In the genomic region with DNA sequence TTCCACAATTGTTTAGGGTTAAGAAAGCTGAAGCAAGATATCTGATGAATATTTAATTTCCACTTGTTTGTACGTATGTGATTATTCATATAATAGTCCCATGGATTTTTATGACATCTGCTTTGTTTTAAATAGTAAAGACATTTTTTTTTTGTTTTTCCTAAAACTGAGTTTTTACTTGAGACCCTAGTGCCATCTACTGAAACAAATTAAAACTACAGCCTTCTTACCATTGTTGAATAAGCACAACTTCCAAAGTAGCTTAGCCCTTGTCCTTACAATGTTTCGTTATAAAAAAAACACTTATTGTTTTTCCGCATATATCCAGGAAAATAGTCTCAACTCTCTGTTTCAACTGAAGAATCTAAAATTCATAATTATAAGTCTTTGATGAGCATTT, we compare ENCODE assay signal across 11 mouse cellular contexts.
DNase-seq lines count a peak whose midpoint lies in the region; ATAC-seq and TF ChIP-seq lines count a peak whose summit lies in the region.
"Had no signal": no experiment of that assay in that cellular context is flagged by ENCODE, and none has a peak within 500 bp of the region (broad histone marks: within the 10 kb centered on the region; RNA-seq: fewer than 3 reads in every experiment).

No protein-coding gene starts in this region.

- H3K4me2 ChIP-seq in hindbrain, embryonic 14.5 days (replicated peaks) = no peak overlapping the region
- no peak overlapping the region for H3K4me2 ChIP-seq in hindbrain, embryonic 16.5 days (ENCODE audit: low read length)
- no peak overlapping the region for H3K4me2 ChIP-seq in embryonic facial prominence, embryonic 14.5 days (ENCODE audit: low read depth, low read length)
- H3K4me2 ChIP-seq: neural tube, embryonic 13.5 days had no signal

- H3K27ac ChIP-seq in hindbrain, embryonic 14.5 days = no peak overlapping the region
- H3K27ac ChIP-seq in hindbrain, embryonic 16.5 days (ENCODE audit: low read depth, low read length) = no peak overlapping the region
- H3K27ac ChIP-seq in ES-E14 (ENCODE audit: insufficient read depth, low read depth, low read length, poor library complexity, severe bottlenecking) = no peak overlapping the region
- no peak overlapping the region for H3K27ac ChIP-seq in embryonic facial prominence, embryonic 14.5 days (replicated peaks; ENCODE audit: low read depth, low read length)
- H3K27ac ChIP-seq: neural tube, embryonic 13.5 days had no signal

- H3K4me3 ChIP-seq in hindbrain, embryonic 14.5 days (replicated peaks; ENCODE audit: low read length) = no peak overlapping the region
- H3K4me3 ChIP-seq in hindbrain, embryonic 16.5 days (ENCODE audit: low read length) = no peak overlapping the region
- no peak overlapping the region for H3K4me3 ChIP-seq in ES-E14 (ENCODE audit: insufficient read depth in 1 of 2, low read depth in 1 of 2, low read length in 2 of 2, poor library complexity in 1 of 2, severe bottlenecking in 1 of 2)
- no peak overlapping the region for H3K4me3 ChIP-seq in embryonic facial prominence, embryonic 14.5 days (ENCODE audit: low read depth, low read length)
- H3K4me3 ChIP-seq: neural tube, embryonic 13.5 days had no signal

- H3K36me3 ChIP-seq in hindbrain, embryonic 14.5 days (replicated peaks; ENCODE audit: control insufficient read depth, insufficient read depth) = no peaks in the 10 kb centered on the region
- no peaks in the 10 kb centered on the region for H3K36me3 ChIP-seq in hindbrain, embryonic 16.5 days (ENCODE audit: control insufficient read depth, insufficient read depth, low read length)
- H3K36me3 ChIP-seq in ES-E14 (ENCODE audit: control insufficient read depth, insufficient read depth, low read length, poor library complexity, severe bottlenecking) = no peaks in the 10 kb centered on the region
- no peaks in the 10 kb centered on the region for H3K36me3 ChIP-seq in embryonic facial prominence, embryonic 14.5 days (ENCODE audit: control insufficient read depth, insufficient read depth, low read length)
- H3K36me3 ChIP-seq: neural tube, embryonic 13.5 days had no signal

- H3K9me3 ChIP-seq in hindbrain, embryonic 14.5 days (ENCODE audit: control insufficient read depth, low read length) = no peaks in the 10 kb centered on the region
- no peaks in the 10 kb centered on the region for H3K9me3 ChIP-seq in hindbrain, embryonic 16.5 days (ENCODE audit: control insufficient read depth, low read length)
- H3K9me3 ChIP-seq in ES-E14 (ENCODE audit: control insufficient read depth, insufficient read depth, low read depth, low read length) = no peaks in the 10 kb centered on the region
- H3K9me3 ChIP-seq in embryonic facial prominence, embryonic 14.5 days (ENCODE audit: control insufficient read depth, low read length) = no peaks in the 10 kb centered on the region
- H3K9me3 ChIP-seq: neural tube, embryonic 13.5 days had no signal

- WGBS in hindbrain, embryonic 14.5 days = 34% methylated on average over 3 of the region's 3 CpGs
- WGBS in hindbrain, embryonic 16.5 days = 34% methylated on average over 3 of the region's 3 CpGs
- WGBS in embryonic facial prominence, embryonic 14.5 days = 32% methylated on average over 3 of the region's 3 CpGs

- H3K4me1 ChIP-seq in hindbrain, embryonic 14.5 days (replicated peaks; ENCODE audit: control insufficient read depth, insufficient read depth, low read length) = no peaks in the 10 kb centered on the region
- no peaks in the 10 kb centered on the region for H3K4me1 ChIP-seq in hindbrain, embryonic 16.5 days (ENCODE audit: control insufficient read depth, insufficient read depth, low read depth, low read length)
- H3K4me1 ChIP-seq in ES-E14 (ENCODE audit: control insufficient read depth in 2 of 2, insufficient read depth in 2 of 2, low read length in 2 of 2, poor library complexity in 1 of 2) = peaks cover 2% of the 10 kb centered on the region in 2 experiments; a peak in 2 of 4 replicates
- no peaks in the 10 kb centered on the region for H3K4me1 ChIP-seq in embryonic facial prominence, embryonic 14.5 days (ENCODE audit: control insufficient read depth, insufficient read depth, low read length)
- H3K4me1 ChIP-seq: neural tube, embryonic 13.5 days had no signal

- DNase-seq in hindbrain, embryonic 14.5 days (ENCODE audit: low spot score) = peak; percentile 83
- DNase-seq in 3134 (ENCODE audit: extremely low read depth, insufficient read length, low spot score) (peak; percentile 61), ES-E14 (ENCODE audit: low read depth, low spot score) (no peak)
- DNase-seq in embryonic facial prominence, embryonic 14.5 days (ENCODE audit: low spot score) = peak; percentile 68
- no peak for DNase-seq in urinary bladder, adult 2 months (ENCODE audit: low spot score)
- no peak for DNase-seq in testis, postnatal 14 days (ENCODE audit: low spot score)
- DNase-seq in kidney, postnatal 25 days = no peak
- DNase-seq: adrenal gland, adult 2 months; heart, postnatal 36 days had no signal

- no peak for ATAC-seq in hindbrain, embryonic 14.5 days (ENCODE audit: low FRiP score)
- ATAC-seq in hindbrain, embryonic 16.5 days = no peak
- no peak for ATAC-seq in embryonic facial prominence, embryonic 14.5 days (ENCODE audit: low read depth)

- in situ Hi-C loops in ES-E14 (cut with MboI; ENCODE audit: low sequenced_read_pairs in 2 of 2, unreplicated experiment in 2 of 2) = no loop called here

- no peak overlapping the region for H3K9ac ChIP-seq in hindbrain, embryonic 14.5 days
- H3K9ac ChIP-seq in hindbrain, embryonic 16.5 days (ENCODE audit: low read depth, low read length) = no peak overlapping the region
- no peak overlapping the region for H3K9ac ChIP-seq in ES-E14 (ENCODE audit: insufficient read depth, low read depth, low read length, poor library complexity, severe bottlenecking)
- no peak overlapping the region for H3K9ac ChIP-seq in embryonic facial prominence, embryonic 14.5 days (ENCODE audit: low read depth, low read length)
- H3K9ac ChIP-seq: neural tube, embryonic 13.5 days had no signal

- no peaks in the 10 kb centered on the region for H3K27me3 ChIP-seq in hindbrain, embryonic 14.5 days (ENCODE audit: control insufficient read depth, insufficient read depth, low read length)
- H3K27me3 ChIP-seq in hindbrain, embryonic 16.5 days (replicated peaks; ENCODE audit: control insufficient read depth, insufficient read depth, low read length) = no peaks in the 10 kb centered on the region
- H3K27me3 ChIP-seq in embryonic facial prominence, embryonic 14.5 days (replicated peaks; ENCODE audit: control insufficient read depth, insufficient read depth, low read length) = no peaks in the 10 kb centered on the region
- H3K27me3 ChIP-seq: neural tube, embryonic 13.5 days had no signal

TF ChIP-seq in ES-E14, 5 proteins besides CTCF, POLR2A, EP300 and RAD21:
- TF ChIP-seq ZC3H11A (IDR thresholded peaks at IDR 0.05; ENCODE audit: borderline replicate concordance, low read depth, low read length) = peak; percentile 41; the same call in 1 of the 2 replicates
- no peak for TF ChIP-seq MAFK (IDR thresholded peaks at IDR 0.05; ENCODE audit: insufficient read depth, low read depth, low read length)
- TF ChIP-seq HCFC1 (IDR thresholded peaks at IDR 0.05; ENCODE audit: borderline replicate concordance, insufficient read depth, low read length) = no peak
- peak; percentile 72; the same call in 1 of the 2 replicates for TF ChIP-seq ZNF384 (IDR thresholded peaks at IDR 0.05; ENCODE audit: low read depth, low read length)

Comparison
In these comparisons a context has a peak if more than half of its experiments do, and no peak if none do; other contexts are left out.
1. DNase-seq: peak in hindbrain, embryonic 14.5 days (single experiment), 3134 (single experiment) and embryonic facial prominence, embryonic 14.5 days (single experiment); none in ES-E14 (single experiment), urinary bladder, adult 2 months (single experiment), testis, postnatal 14 days (single experiment) and kidney, postnatal 25 days (0 of 2).